Mouse (Mus musculus) thymus, adult 18-20 months (tissue): ENCODE measurements around the gene Slc22a28.
A peak's percentile ranks its signal among the peaks of the same experiment; 100 is the strongest.
"Not testable (repeated sequence)": the region's sequence is repeated elsewhere in the genome, so short reads cannot be mapped to it uniquely, and the experiment has no call there.

Experiments used
- DNase-seq, 2 experiments: peaks; one replicate each; pipeline ENCODE4 v3.0.0; 2022; ENCODE audit warnings: mixed read lengths in 2 of 2

Slc22a28 gene

GRCm38 (mm10) chr19:8131881-8132280 is at the start of gene Slc22a28:
Slc22a28 (minus strand) TSS chr19:8131982.
- DNase-seq: not testable (repeated sequence)

DNA sequence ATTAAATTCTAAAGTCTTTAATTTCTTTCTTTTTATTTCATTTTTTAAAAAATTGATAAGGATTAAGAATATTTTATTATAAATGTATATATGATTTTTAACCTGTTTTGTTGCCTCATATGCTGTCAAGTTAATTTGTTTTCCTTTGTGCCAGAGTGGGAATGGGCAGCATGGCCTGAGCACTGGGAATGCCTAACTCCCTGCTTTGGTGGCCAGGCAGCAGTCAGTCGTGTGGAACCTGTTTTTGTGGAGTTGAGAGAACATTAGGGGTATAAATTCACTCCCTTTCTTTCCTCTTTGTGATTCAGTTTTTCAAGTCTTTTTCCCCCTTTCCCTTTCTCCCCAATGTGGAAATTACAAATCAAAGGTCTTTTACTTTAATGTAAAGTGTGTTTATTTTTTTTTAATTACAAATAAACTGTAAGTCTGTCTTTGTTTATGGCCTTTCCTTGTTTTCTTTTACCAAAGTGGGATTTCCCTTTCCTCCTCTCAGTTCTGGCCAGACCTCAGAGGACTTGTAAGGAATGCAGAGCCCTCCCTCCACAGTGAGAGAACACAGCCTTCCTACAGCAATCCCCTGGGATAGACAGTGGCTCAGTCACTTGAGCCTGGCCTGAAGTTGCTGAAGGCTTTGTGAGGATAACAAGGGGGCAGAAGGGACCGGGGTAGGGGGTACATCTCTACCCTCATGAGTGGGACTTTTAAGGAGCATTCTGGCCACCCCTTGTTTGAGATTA is 17.2 kb upstream of the Slc22a28 start:
- no peak for DNase-seq

- DNase-seq: not testable (repeated sequence)
Observed at GRCm38 (mm10) chr19:8142716-8143115, 10.9 kb upstream of the Slc22a28 start.

GRCm38 (mm10) chr19:8134127-8134841 is 2.5 kb upstream of the Slc22a28 start:
- not testable (repeated sequence) for DNase-seq

DNA sequence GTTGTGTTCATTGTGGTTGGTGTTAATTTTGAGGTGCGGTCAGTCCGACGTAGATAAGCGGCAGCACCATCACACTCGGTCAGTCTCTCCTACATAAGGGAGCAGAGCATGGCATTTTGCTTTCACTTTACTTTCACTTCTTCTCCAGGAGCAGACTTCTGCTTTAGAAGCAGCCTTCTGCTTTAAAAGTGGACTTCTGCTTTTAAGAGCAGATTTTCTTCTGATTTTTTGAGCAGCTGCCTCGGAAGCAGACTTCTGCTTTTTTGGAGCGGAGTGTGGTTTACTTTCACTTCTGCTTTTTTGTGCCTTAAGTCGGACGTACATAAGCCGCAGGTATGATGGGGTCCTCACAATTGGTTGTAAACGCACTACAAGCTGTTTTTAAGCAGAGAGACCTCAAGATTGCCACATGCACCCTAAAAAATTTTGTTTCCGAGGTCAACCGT is 111.9 kb downstream of the Slc22a28 start:
- peak in 1 of 2 experiments; percentile 25 for DNase-seq

DNA sequence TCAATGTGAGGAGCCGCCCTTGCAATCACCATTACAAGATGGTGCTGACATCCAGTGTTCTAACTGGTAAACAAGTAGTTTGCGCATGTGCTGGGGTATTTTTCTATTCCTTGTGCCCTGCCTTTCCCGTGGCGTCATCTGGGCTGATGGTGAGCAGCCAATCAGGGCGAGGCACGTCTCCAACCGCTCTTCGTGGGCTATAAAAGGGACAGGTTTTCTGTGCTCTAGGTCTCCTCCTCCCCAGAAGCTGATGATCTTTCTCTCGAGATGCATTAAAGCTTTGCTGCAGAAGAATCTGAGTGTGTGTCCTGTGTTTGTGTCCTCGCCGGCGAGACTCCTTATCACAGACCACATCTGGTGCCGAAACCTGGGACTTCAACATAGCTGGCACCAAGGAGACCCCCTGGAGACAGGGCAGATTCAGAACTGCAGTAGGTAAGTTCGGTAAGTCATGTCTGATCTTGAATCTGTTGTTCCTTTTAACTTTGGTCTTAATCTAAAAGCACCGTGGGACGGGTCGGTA is 112.4 kb downstream of the Slc22a28 start:
- DNase-seq: peak in 1 of 2 experiments; percentile 14

DNA sequence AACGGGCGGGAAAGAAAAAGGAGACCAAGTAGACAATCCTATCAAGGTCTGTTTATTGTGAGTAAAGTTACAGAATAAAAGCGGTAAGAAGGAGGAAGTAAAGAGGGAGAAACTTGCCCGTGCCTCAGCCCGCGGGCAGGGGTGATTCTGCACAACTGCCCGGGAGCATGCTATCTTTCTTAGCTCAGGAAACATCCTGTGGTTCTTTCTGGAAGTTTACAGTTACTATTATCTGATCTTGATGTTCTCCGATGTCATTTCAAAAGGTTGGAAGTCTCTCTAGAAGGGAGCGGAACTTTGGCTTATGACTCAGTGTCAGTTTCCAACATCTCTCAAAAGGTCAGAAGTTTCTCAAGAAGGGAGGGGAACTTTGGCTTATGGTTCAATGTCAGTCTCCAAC is 113.2 kb downstream of the Slc22a28 start:
- not testable (repeated sequence) for DNase-seq
